Mouse (Mus musculus) stomach, embryonic 14.5 days (tissue): Measurements from ENCODE around the gene Il22ra2. TPM values are rescaled to one million over a fixed set of nuclear protein-coding genes. Genes with fewer than 3 reads are reported as not detected.

Source experiments
- ATAC-seq: fragments of 200-750 bp; cut with Nextera tagmentation; 2 replicates; pipeline ENCODE4 v1.8.0; 2017; ENCODE audit warnings: low read depth, moderate TSS enrichment; ENCODE audit not compliant: insufficient number of reproducible peaks, insufficient read depth, low FRiP score
- H3K27ac ChIP-seq: fragments of 300-500 bp; sonication (generic); 2 replicates; pipeline ENCODE4 v1.5.1; 2014; ENCODE audit warnings: mild to moderate bottlenecking, low read length, moderate library complexity, mixed read lengths
- H3K27me3 ChIP-seq: fragments of 300-500 bp; sonication (generic); 2 replicates; pipeline ENCODE4 v1.6.1; 2014; ENCODE audit warnings: low read length, control low read depth, mixed read lengths; ENCODE audit not compliant: control insufficient read depth, insufficient read depth
- H3K36me3 ChIP-seq: fragments of 300-500 bp; sonication (generic); 2 replicates; pipeline ENCODE4 v1.6.1; 2014; ENCODE audit warnings: mild to moderate bottlenecking, control low read depth, low read length, moderate library complexity, mixed read lengths; ENCODE audit not compliant: control insufficient read depth, insufficient read depth
- H3K4me1 ChIP-seq: fragments of 300-500 bp; sonication (generic); 2 replicates; pipeline ENCODE4 v1.6.1; 2014; ENCODE audit warnings: low read length, control low read depth, mixed read lengths; ENCODE audit not compliant: control insufficient read depth, insufficient read depth
- H3K4me2 ChIP-seq: fragments of 300-500 bp; sonication (generic); replicated peaks from 2 replicates; pipeline ENCODE4 v1.6.1; 2014; ENCODE audit warnings: low read depth, low read length, control low read depth
- H3K4me3 ChIP-seq: fragments of 300-500 bp; sonication (generic); 2 replicates; pipeline ENCODE4 v1.5.1; 2014; ENCODE audit warnings: low read depth, low read length, control low read depth
- H3K9ac ChIP-seq: fragments of 300-500 bp; sonication (generic); replicated peaks from 2 replicates; pipeline ENCODE4 v1.6.1; 2014; ENCODE audit warnings: low read depth, mild to moderate bottlenecking, control low read depth, low read length, moderate library complexity, mixed read lengths
- H3K9me3 ChIP-seq: fragments of 300-500 bp; sonication (generic); 2 replicates; pipeline ENCODE4 v1.6.1; 2016; ENCODE audit warnings: low read depth, low read length, control low read depth; ENCODE audit not compliant: control insufficient read depth
- WGBS: fragments of 180-500 bp; shearing (Covaris S2); extraction: QIAGEN DNeasy Blood & Tissue Kit; methylation state at CpG from one replicate; pipeline ENCODE4 v1.1.7; 2014; 5-methylcytosine and 5-hydroxymethylcytosine counted together
- polyA plus RNA-seq: library from polyadenylated mRNA; unstranded; fragments of >200 nt; fragmentation: Nextera tagmentation; extraction: Ambion mirVana; gene quantifications from 2 replicates; pipeline ENCODE4 v1.2.1, GENCODE M21; 2014

Il22ra2 gene
- polyA plus RNA-seq, 1 experiment from 2014 or later: not detected

GRCm38 (mm10) chr10:19584846-19585245, 37.0 kb upstream of the Il22ra2 start:
- H3K27me3 ChIP-seq: no peaks in the 10 kb centered on the region

DNA sequence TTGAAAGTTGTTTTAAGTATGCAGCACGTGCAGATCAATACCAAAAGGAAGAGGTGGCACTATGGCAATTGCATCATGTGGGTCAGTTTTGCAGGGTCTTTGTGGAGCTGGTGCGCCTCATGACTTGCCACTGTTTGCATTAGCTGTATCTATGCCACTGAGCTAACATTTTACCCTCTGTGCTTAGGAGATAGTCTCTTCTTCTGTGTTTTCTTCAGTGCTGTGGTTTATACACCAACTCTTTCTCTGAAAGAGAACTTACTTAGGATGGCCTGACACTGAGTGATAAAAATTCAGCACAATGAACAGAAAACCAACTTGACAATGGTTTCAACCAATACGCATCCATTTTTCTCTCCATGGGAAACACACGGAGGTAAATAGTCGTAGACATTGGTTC, 35.9 kb upstream of the Il22ra2 start:
- Histone ChIP-seq H3K9ac (no peak overlapping the region), H3K4me2 (no peak overlapping the region), H3K27me3 (no peaks in the 10 kb centered on the region), H3K4me3 (no peak overlapping the region), H3K4me1 (no peaks in the 10 kb centered on the region), H3K36me3 (no peaks in the 10 kb centered on the region), H3K9me3 (no peaks in the 10 kb centered on the region), H3K27ac (no peak overlapping the region)
- WGBS: 84% methylated on average over 5 of the region's 5 CpGs
- 0 out of 2 replicates have a peak, but pooled peaks have one; percentile 14 for ATAC-seq

More at GRCm38 (mm10) chr10:19584846-19585245, 37.0 kb upstream of the Il22ra2 start:
- Histone ChIP-seq H3K4me3 (no peak overlapping the region), H3K9ac (no peak overlapping the region), H3K27ac (no peak overlapping the region), H3K4me2 (no peak overlapping the region), H3K4me1 (no peaks in the 10 kb centered on the region), H3K36me3 (no peaks in the 10 kb centered on the region), H3K9me3 (no peaks in the 10 kb centered on the region)
- 78% methylated on average over 1 of the region's 1 CpGs for WGBS
- no peak for ATAC-seq

GRCm38 (mm10) chr10:19587281-19587680, 34.5 kb upstream of the Il22ra2 start:
- Histone ChIP-seq H3K4me3 (no peak overlapping the region), H3K4me1 (no peaks in the 10 kb centered on the region), H3K4me2 (no peak overlapping the region), H3K27ac (no peak overlapping the region), H3K9ac (no peak overlapping the region), H3K36me3 (no peaks in the 10 kb centered on the region), H3K9me3 (no peaks in the 10 kb centered on the region), H3K27me3 (no peaks in the 10 kb centered on the region)
- ATAC-seq: no peak
- 80% methylated on average over 3 of the region's 3 CpGs for WGBS

DNA sequence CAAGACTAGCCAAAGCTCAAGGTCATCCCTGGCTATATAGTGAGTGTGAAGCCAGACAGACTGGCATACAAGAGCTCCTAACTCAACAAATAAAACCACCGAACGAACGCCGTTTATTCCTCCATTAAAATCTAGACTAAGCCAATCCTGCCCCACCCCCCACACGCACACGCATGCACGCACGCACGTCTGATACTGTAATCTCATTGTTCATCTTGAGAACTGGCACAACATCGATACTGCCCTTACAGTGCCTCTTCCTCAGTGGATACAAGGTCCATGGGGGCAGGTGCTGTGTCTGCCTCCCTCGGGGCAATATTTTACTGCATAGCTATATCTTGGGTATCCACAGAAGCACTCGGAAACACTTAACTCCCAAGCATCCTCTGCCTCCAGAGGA, 32.2 kb upstream of the Il22ra2 start:
- 91% methylated on average over 12 of the region's 12 CpGs for WGBS
- no peak for ATAC-seq
- H3K9ac ChIP-seq: no peak overlapping the region

GRCm38 (mm10) chr10:19591286-19591640, 30.5 kb upstream of the Il22ra2 start:
- Histone ChIP-seq H3K9me3 (no peaks in the 10 kb centered on the region), H3K4me2 (peak overlapping the region; percentile 70), H3K4me3 (peak overlapping the region; percentile 75), H3K9ac (no peak overlapping the region), H3K27ac (peak overlapping the region; percentile 27; the same call in 1 of the 2 replicates), H3K4me1 (peaks cover 18% of the 10 kb centered on the region; the same call in 1 of the 2 replicates), H3K27me3 (no peaks in the 10 kb centered on the region), H3K36me3 (no peaks in the 10 kb centered on the region)
- ATAC-seq: no peak
- 28% methylated on average over 6 of the region's 6 CpGs for WGBS

More for the DNA sequence above, 32.2 kb upstream of the Il22ra2 start:
- peaks cover 16% of the 10 kb centered on the region; the same call in 1 of the 2 replicates for H3K4me1 ChIP-seq
- H3K27ac ChIP-seq: no peak overlapping the region
- no peaks in the 10 kb centered on the region for H3K36me3 ChIP-seq
- H3K9me3 ChIP-seq: no peaks in the 10 kb centered on the region
- H3K27me3 ChIP-seq: no peaks in the 10 kb centered on the region
- H3K4me3 ChIP-seq: no peak overlapping the region
- H3K4me2 ChIP-seq: no peak overlapping the region

- Histone ChIP-seq H3K27ac (peak within 1 kb of the TSS; percentile 89), H3K27me3 (no peaks in the 10 kb centered on the region), H3K4me1 (peaks cover 18% of the 10 kb centered on the region; the same call in 1 of the 2 replicates), H3K9me3 (no peaks in the 10 kb centered on the region), H3K9ac (peak within 1 kb of the TSS; percentile 74), H3K36me3 (no peaks in the 10 kb centered on the region), H3K4me2 (peak within 1 kb of the TSS; percentile 70), H3K4me3 (peak within 1 kb of the TSS; percentile 75)
- under 1% methylated on average over 52 of the region's 52 CpGs for WGBS
- peak; percentile 99 for ATAC-seq
These were observed 30.0 kb upstream of the Il22ra2 start, which contains the start of gene Ifngr1 for GRCm38 (mm10) chr10:19591641-19592441. Ifngr1 (plus strand) TSS chr10:19591949.

GRCm38 (mm10) chr10:19592556-19592955, 29.2 kb upstream of the Il22ra2 start:
- H3K4me2 ChIP-seq: peak overlapping the region; percentile 70
- H3K9ac ChIP-seq: peak overlapping the region; percentile 74
- H3K36me3 ChIP-seq: no peaks in the 10 kb centered on the region
- ATAC-seq: no peak
- H3K27me3 ChIP-seq: no peaks in the 10 kb centered on the region
- peak overlapping the region; percentile 75 for H3K4me3 ChIP-seq
- WGBS: 2% methylated on average over 3 of the region's 3 CpGs
- peak overlapping the region; percentile 89; the same call in 1 of the 2 replicates for H3K27ac ChIP-seq
- H3K4me1 ChIP-seq: peaks cover 18% of the 10 kb centered on the region; the same call in 1 of the 2 replicates
- H3K9me3 ChIP-seq: no peaks in the 10 kb centered on the region

DNA sequence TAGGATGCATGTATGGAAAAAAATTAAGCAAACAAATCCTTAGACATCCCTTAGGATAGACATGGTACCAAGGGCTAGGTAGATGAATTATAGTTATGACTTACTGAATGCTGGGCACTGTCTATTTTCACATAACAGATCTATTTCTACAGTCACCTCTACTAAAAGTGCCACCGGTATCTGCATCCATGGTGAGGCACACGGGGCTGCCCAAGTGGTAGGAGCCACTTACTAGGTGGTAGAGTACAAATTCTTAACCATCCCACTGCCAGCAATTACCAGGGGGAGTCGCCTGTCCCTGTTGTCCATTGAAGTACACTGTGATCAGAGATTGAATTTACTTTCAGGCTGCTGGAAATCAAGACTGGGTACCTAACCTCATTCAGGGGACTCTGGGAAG, 28.5 kb upstream of the Il22ra2 start:
- Histone ChIP-seq H3K4me3 (no peak overlapping the region), H3K27me3 (no peaks in the 10 kb centered on the region)
- WGBS: 93% methylated on average over 3 of the region's 3 CpGs

More for the DNA sequence above, 28.5 kb upstream of the Il22ra2 start:
- no peaks in the 10 kb centered on the region for H3K9me3 ChIP-seq
- H3K4me2 ChIP-seq: peak overlapping the region; percentile 70
- H3K27ac ChIP-seq: no peak overlapping the region
- no peak overlapping the region for H3K9ac ChIP-seq
- no peak for ATAC-seq
- H3K4me1 ChIP-seq: peaks cover 18% of the 10 kb centered on the region; the same call in 1 of the 2 replicates
- H3K36me3 ChIP-seq: no peaks in the 10 kb centered on the region
